Mouse (Mus musculus): ENCODE data around the gene Nrxn1.
A peak's percentile ranks its signal among the peaks of the same experiment; 100 is the strongest.

GRCm38 (mm10) chr17:91092421-91093041 lies 340 bp downstream of the Nrxn1 start:
- TF ChIP-seq POLR2A (IDR thresholded peaks at IDR 0.05; ENCODE audit: insufficient read length, low read depth), result no peak
- TF ChIP-seq E2F4 (IDR thresholded peaks at IDR 0.05; ENCODE audit: insufficient read depth), result no peak
- no peak for TF ChIP-seq MAX (IDR thresholded peaks at IDR 0.05; ENCODE audit: low read depth)
- peak in 1 of 3 experiments; percentile 14 for TF ChIP-seq MYOD1 (IDR thresholded peaks at IDR 0.05; ENCODE audit: control insufficient read depth in 1 of 3, insufficient read length in 2 of 3, low read depth in 2 of 3)
